Mouse (Mus musculus) megakaryocyte, adult 5-6 weeks (primary cell): ENCODE data around the gene Prss30. TPM values are rescaled to one million over a fixed set of nuclear protein-coding genes. Genes with fewer than 3 reads are reported as not detected.

Experiments
- total RNA-seq, 2 experiments: library from RNA; stranded (forward) in 1 of 2; stranded (reverse) in 1 of 2; fragments of 153-499, 151-499 nt in 1 of 2; fragments of 221-1000, 200-1000 nt in 1 of 2; gene quantifications; 2 replicates each; pipeline versions ENCODE4 v1.2.3 to v1.2.4; 2015 to 2017

The Prss30 gene
- total RNA-seq, 2 experiments from 2014 or later = 1.2 to 2.5 TPM

Other genes with a start within 250 kb of the Prss30 start
- gene Paqr4, start 239.7 kb downstream of the Prss30 start, total RNA-seq (2015) = 3.3 and 4.1 TPM in 2 replicates
- gene Paqr4, start 239.7 kb downstream of the Prss30 start, total RNA-seq (2017) = 7.6 and 10.1 TPM in 2 replicates
- not detected in 2 replicates for gene Kremen2, start 234.7 kb downstream of the Prss30 start, total RNA-seq (2015)
- not detected in 2 replicates for gene Kremen2, start 234.7 kb downstream of the Prss30 start, total RNA-seq (2017)
- 3.1 and 3.7 TPM in 2 replicates for gene Flywch1, start 209.0 kb downstream of the Prss30 start, total RNA-seq (2015)
- gene Flywch1, start 209.0 kb downstream of the Prss30 start, total RNA-seq (2017) = 7.7 and 12.0 TPM in 2 replicates
- gene Flywch2, start 194.5 kb downstream of the Prss30 start, total RNA-seq (2015) = 0.66 TPM in 1 of 2 replicates, not detected in the other
- gene Flywch2, start 194.5 kb downstream of the Prss30 start, total RNA-seq (2017) = 0.92 TPM in 1 of 2 replicates, not detected in the other
- gene Srrm2, start 190.0 kb downstream of the Prss30 start, total RNA-seq (2015) = 210 and 224 TPM in 2 replicates
- 81.2 and 117 TPM in 2 replicates for gene Srrm2, start 190.0 kb downstream of the Prss30 start, total RNA-seq (2017)
- 283 and 294 TPM in 2 replicates for gene Elob, start 151.4 kb downstream of the Prss30 start, total RNA-seq (2015)
- 113 and 140 TPM in 2 replicates for gene Elob, start 151.4 kb downstream of the Prss30 start, total RNA-seq (2017)
- not detected in 2 replicates for gene Prss33, start 144.5 kb downstream of the Prss30 start, total RNA-seq (2015)
- not detected in 2 replicates for gene Prss33, start 144.5 kb downstream of the Prss30 start, total RNA-seq (2017)
- not detected in 2 replicates for gene Prss32, start 136.7 kb downstream of the Prss30 start, total RNA-seq (2015)
- gene Prss32, start 136.7 kb downstream of the Prss30 start, total RNA-seq (2017) = not detected in 2 replicates
- gene Prss41, start 136.4 kb downstream of the Prss30 start, total RNA-seq (2015) = not detected in 2 replicates
- not detected in 2 replicates for gene Prss41, start 136.4 kb downstream of the Prss30 start, total RNA-seq (2017)
- gene Prss21, start 112.5 kb downstream of the Prss30 start, total RNA-seq (2015) = not detected in 2 replicates
- not detected in 2 replicates for gene Prss21, start 112.5 kb downstream of the Prss30 start, total RNA-seq (2017)
- gene Dcpp1, start 99.7 kb downstream of the Prss30 start, total RNA-seq (2015) = not detected in 2 replicates
- not detected in 2 replicates for gene Dcpp1, start 99.7 kb downstream of the Prss30 start, total RNA-seq (2017)
- gene Dcpp2, start 99.7 kb downstream of the Prss30 start, total RNA-seq (2015) = not detected in 2 replicates
- gene Dcpp2, start 99.7 kb downstream of the Prss30 start, total RNA-seq (2017) = not detected in 2 replicates
- not detected in 2 replicates for gene Dcpp3, start 63.1 kb downstream of the Prss30 start, total RNA-seq (2015)
- not detected in 2 replicates for gene Dcpp3, start 63.1 kb downstream of the Prss30 start, total RNA-seq (2017)
- not detected in 2 replicates for gene Sbp, start 38.9 kb downstream of the Prss30 start, total RNA-seq (2015)
- gene Sbp, start 38.9 kb downstream of the Prss30 start, total RNA-seq (2017) = not detected in 2 replicates
- gene Sbpl, start 25.3 kb downstream of the Prss30 start, total RNA-seq (2015) = not detected in 2 replicates
- not detected in 2 replicates for gene Sbpl, start 25.3 kb downstream of the Prss30 start, total RNA-seq (2017)
- gene Prss22, start 17.5 kb upstream of the Prss30 start, total RNA-seq (2015) = not detected in 2 replicates
- not detected in 2 replicates for gene Prss22, start 17.5 kb upstream of the Prss30 start, total RNA-seq (2017)
- gene Prss27, start 57.6 kb upstream of the Prss30 start, total RNA-seq (2015) = not detected in 2 replicates
- not detected in 2 replicates for gene Prss27, start 57.6 kb upstream of the Prss30 start, total RNA-seq (2017)
- 12.0 and 16.7 TPM in 2 replicates for gene Kctd5, start 92.9 kb upstream of the Prss30 start, total RNA-seq (2015)
- 17.3 and 17.7 TPM in 2 replicates for gene Kctd5, start 92.9 kb upstream of the Prss30 start, total RNA-seq (2017)
- gene Pdpk1, start 170.4 kb upstream of the Prss30 start, total RNA-seq (2015) = 45.4 and 51.3 TPM in 2 replicates
- gene Pdpk1, start 170.4 kb upstream of the Prss30 start, total RNA-seq (2017) = 50.6 and 57.7 TPM in 2 replicates
- gene Amdhd2, start 183.2 kb upstream of the Prss30 start, total RNA-seq (2015) = 28.8 and 36.3 TPM in 2 replicates
- gene Amdhd2, start 183.2 kb upstream of the Prss30 start, total RNA-seq (2017) = 44.4 and 68.1 TPM in 2 replicates
- 468 and 476 TPM in 2 replicates for gene Atp6v0c, start 189.1 kb upstream of the Prss30 start, total RNA-seq (2015)
- 175 and 180 TPM in 2 replicates for gene Atp6v0c, start 189.1 kb upstream of the Prss30 start, total RNA-seq (2017)
- 5.5 and 11.8 TPM in 2 replicates for gene Tbc1d24, start 225.0 kb upstream of the Prss30 start, total RNA-seq (2015)
- gene Tbc1d24, start 225.0 kb upstream of the Prss30 start, total RNA-seq (2017) = 4.0 and 4.6 TPM in 2 replicates
- gene Ntn3, start 229.0 kb upstream of the Prss30 start, total RNA-seq (2015) = 0.11 TPM in 1 of 2 replicates, not detected in the other
- gene Ntn3, start 229.0 kb upstream of the Prss30 start, total RNA-seq (2017) = 0.08 TPM in 1 of 2 replicates, not detected in the other
- gene Tedc2, start 240.3 kb upstream of the Prss30 start, total RNA-seq (2015) = 6.6 and 7.8 TPM in 2 replicates
- gene Tedc2, start 240.3 kb upstream of the Prss30 start, total RNA-seq (2017) = 12.3 and 13.5 TPM in 2 replicates